Mouse (Mus musculus): ENCODE data around the gene Slc45a2. TPM values are rescaled to one million over a fixed set of nuclear protein-coding genes. Genes with fewer than 3 reads are reported as not detected.

The Slc45a2 gene
- 0.04 TPM in 1 of 2 replicates, not detected in the other for polyA plus RNA-seq (2012; ENCODE audit: low replicate concordance)

DNA sequence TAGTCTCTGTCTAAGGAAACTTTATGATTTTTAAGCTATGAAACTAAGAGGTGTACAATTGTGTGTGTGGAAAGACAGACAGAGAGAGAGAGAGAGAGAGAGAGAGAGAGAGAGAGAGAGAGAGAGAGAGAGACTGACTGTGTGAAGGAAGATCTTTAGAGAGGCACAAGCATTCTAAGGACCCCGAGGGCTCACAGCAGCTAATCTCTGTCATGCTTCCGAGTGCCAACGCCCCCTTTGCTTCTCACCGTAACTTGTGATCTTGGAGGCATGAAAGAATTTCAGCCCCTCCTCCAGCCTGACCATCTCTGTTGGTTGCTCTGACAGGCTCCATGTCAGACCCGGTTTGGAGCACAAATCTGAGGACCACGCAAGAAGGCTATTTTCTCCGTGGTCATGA, at the start of gene Slc45a2:
TSS of gene Slc45a2 (plus strand) at position 301 of the 400 bp plus-strand sequence.

DNA sequence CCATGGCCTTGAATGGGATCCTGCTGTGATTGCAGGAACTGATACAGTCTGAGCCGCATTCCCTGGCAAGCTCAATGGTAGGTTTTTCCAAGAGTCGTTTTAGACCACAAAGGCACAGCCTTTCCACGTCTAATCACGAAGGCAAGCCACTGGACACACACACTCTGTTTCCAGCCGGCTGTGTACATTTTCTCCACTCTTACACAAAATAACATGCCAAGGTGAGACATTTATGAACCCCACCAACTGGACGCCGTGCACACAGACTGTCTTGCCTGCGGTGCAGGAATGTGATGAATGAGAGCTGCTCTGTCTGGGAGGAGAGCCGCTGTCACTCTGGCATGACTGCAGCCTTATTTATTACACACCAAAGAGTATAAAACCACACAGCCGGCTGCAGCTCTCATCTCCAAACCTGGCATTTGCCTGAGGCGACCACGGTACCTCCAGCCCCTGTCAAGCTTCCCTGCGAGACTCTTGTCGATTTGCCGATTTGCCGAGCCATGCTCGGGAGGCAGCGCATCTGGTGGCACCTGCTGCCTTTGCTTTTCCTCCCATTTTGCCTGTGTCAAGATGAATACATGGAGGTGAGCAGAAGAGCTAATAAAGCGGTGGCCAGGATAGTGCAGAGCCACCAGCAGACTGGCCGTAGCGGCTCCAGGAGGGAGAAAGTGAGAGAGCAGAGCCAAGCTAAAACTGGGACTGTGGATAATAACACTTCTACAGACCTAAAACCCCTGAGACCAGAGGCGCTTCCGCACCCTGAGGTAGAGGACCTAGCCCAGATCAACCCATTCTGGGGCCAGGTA, 48.4 kb upstream of the Slc45a2 start, which contains the start of gene C1qtnf3:
TSS of gene C1qtnf3 (plus strand) at position 382 of the 809 bp plus-strand sequence.

DNA sequence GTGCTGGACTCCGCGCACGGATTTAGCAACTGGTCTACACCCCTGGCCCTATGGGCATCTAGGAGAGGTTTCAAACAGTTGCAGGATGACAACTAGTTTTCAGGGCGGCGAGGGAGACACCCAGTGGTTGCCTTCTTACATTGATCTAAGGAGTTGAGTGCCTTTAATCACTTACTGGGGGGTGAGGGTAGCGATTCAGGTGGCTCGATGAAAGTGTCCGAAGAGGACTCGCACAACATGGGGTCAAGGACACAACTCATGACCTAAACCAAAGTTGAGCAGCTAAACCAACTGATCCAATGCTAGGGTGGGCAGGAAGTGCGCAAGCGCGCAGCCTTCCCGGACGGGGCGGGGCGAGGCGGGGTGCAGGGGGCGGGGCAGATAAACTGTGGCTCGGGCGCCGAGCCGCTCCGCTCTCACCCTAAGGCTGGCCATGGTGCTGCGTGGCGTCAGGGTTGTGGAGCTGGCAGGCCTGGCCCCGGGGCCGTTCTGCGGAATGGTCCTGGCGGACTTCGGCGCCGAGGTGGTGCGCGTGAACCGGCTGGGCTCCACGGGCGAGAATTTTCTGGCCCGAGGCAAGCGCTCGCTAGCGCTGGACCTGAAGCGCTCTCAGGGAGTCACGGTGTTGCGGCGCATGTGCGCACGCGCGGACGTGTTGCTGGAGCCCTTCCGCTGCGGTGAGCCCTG, 19.0 kb upstream of the Slc45a2 start, which contains the start of gene Amacr:
TSS of gene Amacr (plus strand) at position 380 of the 687 bp plus-strand sequence.

DNA sequence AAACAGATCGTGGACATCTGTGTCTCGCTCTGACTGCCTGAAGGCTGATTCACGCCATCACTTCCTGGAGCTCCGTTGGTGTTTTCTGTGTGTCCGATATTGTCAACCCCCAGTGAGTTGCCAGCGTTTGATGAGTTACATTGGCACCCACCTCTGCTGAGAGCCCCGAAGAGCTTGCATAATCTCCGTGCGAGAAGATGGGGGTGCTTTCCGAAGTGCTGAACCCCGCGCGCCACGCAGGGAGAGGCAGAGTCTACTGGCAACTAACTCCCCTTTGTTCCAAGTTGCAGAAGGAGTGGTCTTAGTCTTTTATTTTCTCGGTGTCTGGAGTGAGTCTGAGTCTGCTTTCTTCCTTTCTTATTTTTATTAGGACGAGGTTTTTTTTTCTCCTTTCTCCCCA, 37.2 kb downstream of the Slc45a2 start, which contains the start of gene Rxfp3:
TSS of gene Rxfp3 (minus strand) at position 281 of the 400 bp plus-strand sequence.

DNA sequence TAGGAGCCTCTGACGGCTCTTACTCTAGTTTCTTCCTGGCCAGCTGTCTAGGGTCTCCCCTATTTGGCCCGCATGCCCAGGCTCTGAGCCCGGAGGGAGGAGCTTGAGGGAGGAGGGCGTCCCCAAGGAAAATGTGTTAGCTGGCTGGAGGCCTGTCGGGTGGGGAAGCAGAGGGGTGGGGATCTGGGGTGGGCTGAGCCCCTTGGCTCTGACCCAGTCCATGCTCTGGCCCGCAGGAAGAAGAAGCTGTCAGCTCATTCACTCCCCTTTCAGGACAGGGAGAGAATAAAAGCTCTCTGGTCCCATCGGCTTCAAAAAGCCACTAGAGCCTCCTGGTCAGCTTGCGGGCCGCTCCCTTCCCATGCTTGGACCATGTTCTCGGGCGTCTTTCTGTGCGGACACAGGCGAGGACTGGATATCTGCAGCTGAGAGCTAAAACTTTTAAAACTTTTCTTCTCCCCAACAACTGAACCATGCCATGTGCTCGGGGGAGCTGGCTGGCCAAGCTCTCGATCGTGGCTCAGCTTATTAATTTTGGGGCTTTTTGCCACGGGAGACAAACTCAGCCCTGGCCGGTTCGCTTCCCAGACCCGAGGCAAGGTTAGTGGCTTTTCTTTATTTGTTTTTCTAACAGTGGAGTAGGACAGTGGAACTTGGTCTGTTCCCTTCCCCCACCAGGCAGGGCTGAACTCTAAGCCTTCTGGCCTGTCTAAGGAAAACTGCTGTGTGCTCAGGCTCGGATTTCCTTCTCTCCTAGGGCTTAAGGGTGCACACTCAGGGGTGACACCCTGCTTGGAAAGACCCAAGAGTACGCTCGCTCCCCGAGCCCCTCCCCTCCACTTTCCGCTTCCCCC, 64.3 kb downstream of the Slc45a2 start, which contains the start of gene Adamts12:
TSS of gene Adamts12 (plus strand) at position 233 of the 854 bp plus-strand sequence.

Other genes starting within 250 kb of the Slc45a2 start
- not detected in 2 replicates for gene C1qtnf3, start 48.4 kb upstream of the Slc45a2 start, polyA plus RNA-seq (2012; ENCODE audit: low replicate concordance)
- gene Amacr, start 19.0 kb upstream of the Slc45a2 start, polyA plus RNA-seq (2012; ENCODE audit: low replicate concordance), result 1.3 and 2.9 TPM in 2 replicates
- not detected in 2 replicates for gene Rxfp3, start 37.3 kb downstream of the Slc45a2 start, polyA plus RNA-seq (2012; ENCODE audit: low replicate concordance)
- not detected in 2 replicates for gene Adamts12, start 64.1 kb downstream of the Slc45a2 start, polyA plus RNA-seq (2012; ENCODE audit: low replicate concordance)

Measured in hematopoietic multipotent progenitor cell, adult 10-12 weeks (in vitro differentiated cells).